Mouse (Mus musculus) C2C12 (cell line): Measurements from ENCODE around the gene 1700042G07Rik. TPM values are rescaled to one million over a fixed set of nuclear protein-coding genes. Genes with fewer than 3 reads are reported as not detected.
"Not testable (repeated sequence)": the region's sequence is repeated elsewhere in the genome, so short reads cannot be mapped to it uniquely, and the experiment has no call there.

Experiments
- H3K27me3 ChIP-seq: one replicate; pipeline ENCODE4 v1.6.1; 2011; ENCODE audit not compliant: control insufficient read depth, insufficient read depth, insufficient read length
- H3K36me3 ChIP-seq: one replicate; pipeline ENCODE4 v1.6.1; 2011; ENCODE audit not compliant: control insufficient read depth, insufficient read depth
- H3K4me3 ChIP-seq: one replicate; pipeline ENCODE4 v1.5.1; 2011; ENCODE audit warnings: mild to moderate bottlenecking, control low read depth; ENCODE audit not compliant: poor library complexity, insufficient read depth, severe bottlenecking
- H3K79me2 ChIP-seq: one replicate; pipeline ENCODE4 v1.6.1; 2011; ENCODE audit not compliant: control insufficient read depth, insufficient read depth
- H3K79me3 ChIP-seq: one replicate; pipeline ENCODE4 v1.6.1; 2011; ENCODE audit warnings: low read depth, control low read depth
- H3ac ChIP-seq: one replicate; pipeline ENCODE3; 2011; ENCODE audit warnings: low read depth; ENCODE audit not compliant: control insufficient read depth, insufficient read length
- CEBPB ChIP-seq: IDR thresholded peaks from one replicate; pipeline ENCODE4 v1.6.1; 2011; ENCODE audit warnings: low read depth, mild to moderate bottlenecking, control low read depth, moderate library complexity
- CTCF ChIP-seq: IDR thresholded peaks from one replicate; pipeline ENCODE4 v1.5.1; 2011; ENCODE audit not compliant: control insufficient read depth, insufficient read depth, insufficient read length
- FOSL1 ChIP-seq: IDR thresholded peaks from one replicate; pipeline ENCODE4 v1.8.0; 2011; ENCODE audit warnings: mild to moderate bottlenecking, low read length; ENCODE audit not compliant: poor library complexity, insufficient read depth, severe bottlenecking
- MAX ChIP-seq: IDR thresholded peaks from one replicate; pipeline ENCODE4 v1.6.1; 2011; ENCODE audit warnings: mild to moderate bottlenecking, control low read depth
- MYOD1 ChIP-seq: IDR thresholded peaks from one replicate; pipeline ENCODE4 v1.6.1; 2011; ENCODE audit warnings: low read depth; ENCODE audit not compliant: control insufficient read depth, insufficient read length
- MYOG ChIP-seq: IDR thresholded peaks from one replicate; pipeline ENCODE4 v1.6.1; 2011; ENCODE audit not compliant: control insufficient read depth, insufficient read length; ENCODE audit errors: extremely low read depth
- USF1 ChIP-seq: IDR thresholded peaks from one replicate; pipeline ENCODE4 v1.6.1; 2011; ENCODE audit warnings: low read depth, mild to moderate bottlenecking, control low read depth, moderate library complexity
- polyA plus RNA-seq: library from polyadenylated mRNA; unstranded; fragments of >200 nt; fragmentation: generic; extraction: Trizol; gene quantifications from one replicate; pipeline ENCODE4 v1.2.1, GENCODE M21; 2012; ENCODE audit warnings: missing spikeins

Gene 1700042G07Rik
- polyA plus RNA-seq, 1 experiment = not detected

GRCm38 (mm10) chr4:116206531-116206930 lies 33.4 kb downstream of the 1700042G07Rik start:
- TF ChIP-seq USF1 (no peak), CEBPB (no peak), MYOD1 (no peak), CTCF (no peak), MYOG (no peak), MAX (no peak), FOSL1 (no peak)
- no peaks in the 10 kb centered on the region for H3K79me2 ChIP-seq

GRCm38 (mm10) chr4:116208891-116209290 lies 35.7 kb downstream of the 1700042G07Rik start:
- no peak overlapping the region for H3ac ChIP-seq
- H3K79me3 ChIP-seq = no peaks in the 10 kb centered on the region
- H3K79me2 ChIP-seq = no peaks in the 10 kb centered on the region
- H3K27me3 ChIP-seq = no peaks in the 10 kb centered on the region
- no peak overlapping the region for H3K4me3 ChIP-seq
- no peak for TF ChIP-seq USF1
- TF ChIP-seq MYOG = no peak
- no peak for TF ChIP-seq CEBPB
- no peak for TF ChIP-seq FOSL1
- TF ChIP-seq MYOD1 = no peak
- TF ChIP-seq MAX = no peak
- TF ChIP-seq CTCF = no peak
- no peaks in the 10 kb centered on the region for H3K36me3 ChIP-seq

More at GRCm38 (mm10) chr4:116206531-116206930, 33.4 kb downstream of the 1700042G07Rik start:
- H3K27me3 ChIP-seq = no peaks in the 10 kb centered on the region
- no peak overlapping the region for H3ac ChIP-seq
- H3K4me3 ChIP-seq = no peak overlapping the region
- no peaks in the 10 kb centered on the region for H3K79me3 ChIP-seq
- H3K36me3 ChIP-seq = no peaks in the 10 kb centered on the region

DNA sequence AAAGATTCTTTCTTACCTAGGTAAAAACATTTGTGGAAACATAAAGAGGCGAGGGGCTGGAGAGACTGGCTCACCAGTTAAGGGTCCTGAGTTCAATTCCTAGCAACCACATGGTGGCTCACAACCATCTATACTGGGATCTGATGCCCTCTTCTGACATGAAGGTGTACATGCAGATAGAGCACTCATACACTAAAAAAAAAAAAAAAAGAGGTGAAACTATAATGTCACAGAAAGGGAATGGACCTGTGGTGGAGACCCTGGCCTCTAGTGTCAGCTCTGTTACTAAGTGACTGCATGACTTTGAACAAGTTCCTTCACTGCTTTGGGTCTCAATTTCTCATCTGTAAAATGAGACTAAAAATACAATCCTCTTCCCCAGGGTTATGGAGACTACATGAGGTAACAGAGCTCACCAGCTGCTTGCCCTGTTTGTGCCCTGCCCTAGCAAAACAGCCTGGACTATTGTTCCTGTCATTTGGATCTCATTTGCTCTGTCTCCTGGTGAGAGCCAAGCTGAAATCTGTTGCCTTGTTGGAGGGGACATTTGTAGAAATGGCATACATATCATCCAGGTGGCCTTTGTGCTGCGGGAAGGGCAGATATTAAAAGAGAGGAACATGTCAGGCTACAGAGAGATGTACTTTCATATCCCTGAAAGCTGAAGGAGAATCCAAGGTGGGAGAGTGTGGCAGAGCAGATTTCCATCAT lies 42.9 kb downstream of the 1700042G07Rik start:
- Histone ChIP-seq H3ac (no peak overlapping the region), H3K4me3 (no peak overlapping the region), H3K36me3 (no peaks in the 10 kb centered on the region), H3K27me3 (no peaks in the 10 kb centered on the region), H3K79me3 (no peaks in the 10 kb centered on the region), H3K79me2 (no peaks in the 10 kb centered on the region)
- no peak for TF ChIP-seq MAX
- TF ChIP-seq FOSL1 = no peak
- no peak for TF ChIP-seq CEBPB

DNA sequence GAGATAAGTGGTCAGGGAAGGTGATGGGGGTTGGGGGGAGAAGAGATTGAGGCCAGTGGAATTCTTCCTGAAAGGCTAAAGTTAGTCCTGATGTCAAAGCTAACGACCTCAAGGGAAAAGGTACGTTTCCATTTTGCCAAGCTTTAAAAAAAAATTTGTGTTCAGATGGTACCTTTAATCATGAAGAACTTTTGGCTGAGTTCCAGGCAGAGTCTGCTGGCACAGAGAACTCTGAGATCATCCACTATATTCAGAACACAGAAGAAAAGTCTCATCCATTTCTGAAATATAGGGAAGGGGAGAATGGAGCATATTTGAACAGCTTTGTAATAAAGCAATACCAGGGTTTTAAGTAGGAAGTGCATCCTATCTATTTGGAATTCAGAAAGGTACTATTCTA lies 43.9 kb downstream of the 1700042G07Rik start:
- Histone ChIP-seq H3K36me3 (no peaks in the 10 kb centered on the region), H3K79me3 (no peaks in the 10 kb centered on the region), H3K79me2 (peaks cover 4% of the 10 kb centered on the region), H3K27me3 (no peaks in the 10 kb centered on the region), H3K4me3 (no peak overlapping the region), H3ac (no peak overlapping the region)
- TF ChIP-seq MYOD1 (no peak), MAX (no peak), MYOG (no peak), USF1 (no peak), CEBPB (no peak), FOSL1 (no peak), CTCF (no peak)

- not testable (repeated sequence) for H3ac ChIP-seq, H3K79me3 ChIP-seq, H3K4me3 ChIP-seq, H3K36me3 ChIP-seq, H3K79me2 ChIP-seq, H3K27me3 ChIP-seq
These were observed 44.5 kb downstream of the 1700042G07Rik start for GRCm38 (mm10) chr4:116217661-116218060.

- TF ChIP-seq CEBPB (no peak), MYOD1 (no peak)
- no peaks in the 10 kb centered on the region for H3K36me3 ChIP-seq
- no peaks in the 10 kb centered on the region for H3K27me3 ChIP-seq
- H3K79me3 ChIP-seq = peaks cover 4% of the 10 kb centered on the region
- no peak overlapping the region for H3K4me3 ChIP-seq
- no peak overlapping the region for H3ac ChIP-seq
- H3K79me2 ChIP-seq = peaks cover 23% of the 10 kb centered on the region
These were observed 45.9 kb downstream of the 1700042G07Rik start for GRCm38 (mm10) chr4:116219056-116219455.
